Comparison of ENCODE assay signal across 19 mouse cellular contexts in the genomic region with DNA sequence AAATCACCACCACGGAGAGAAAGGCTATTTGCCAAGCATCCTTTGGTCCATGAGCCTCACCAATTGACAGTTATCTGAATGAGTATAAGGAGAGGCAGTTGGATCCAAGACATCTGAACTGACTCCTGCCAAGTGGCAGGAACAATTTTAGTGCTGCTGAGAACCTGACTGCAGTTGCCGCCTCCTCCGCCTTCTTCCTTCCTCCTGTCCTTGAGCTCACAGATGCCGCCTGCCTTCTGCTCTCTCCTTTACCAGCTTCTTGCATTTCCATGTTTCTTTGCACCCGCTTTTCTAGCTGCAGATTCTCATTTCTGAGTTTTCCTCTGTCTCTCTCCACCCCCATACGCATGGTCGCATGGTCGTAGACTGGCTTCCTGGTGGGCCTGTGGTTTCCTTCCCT. TPM values are rescaled to one million over a fixed set of nuclear protein-coding genes. Genes with fewer than 3 reads are reported as not detected.
DNase-seq lines count a peak whose midpoint lies in the region; ATAC-seq and TF ChIP-seq lines count a peak whose summit lies in the region.
"Had no signal": no experiment of that assay in that cellular context is flagged by ENCODE, and none has a peak within 500 bp of the region (broad histone marks: within the 10 kb centered on the region; RNA-seq: fewer than 3 reads in every experiment).

No protein-coding gene starts in this region.

- TF ChIP-seq CTCF in cortical plate, adult 2 months (IDR thresholded peaks at IDR 0.05; ENCODE audit: extremely low read depth, insufficient read depth, low read length) = no peak

- TF ChIP-seq POLR2A in cortical plate, adult 2 months (IDR thresholded peaks at IDR 0.05; ENCODE audit: extremely low read depth, insufficient read depth, low read length) = no peak

- peak; percentile 3 for DNase-seq in heart, embryonic 10.5 days (ENCODE audit: low spot score)
- peak; percentile 79 to 88 for DNase-seq in frontal cortex, postnatal 36 days (ENCODE audit: low spot score in 2 of 2)
- peak; percentile 77 to 78 for DNase-seq in right cerebral cortex, adult 2 months (ENCODE audit: low spot score in 2 of 2)
- DNase-seq in hindbrain, embryonic 14.5 days (ENCODE audit: low spot score) = no peak
- DNase-seq: adrenal gland, postnatal 10 days; gastrocnemius, postnatal 14 days; kidney, adult 9 months; lung, embryonic 14.5 days had no signal

- WGBS in heart, embryonic 10.5 days = 82% methylated on average over 8 of the region's 8 CpGs
- WGBS in heart, embryonic 12.5 days = 80% methylated on average over 8 of the region's 8 CpGs
- 95% methylated on average over 8 of the region's 8 CpGs for WGBS in hindbrain, embryonic 14.5 days
- 90% methylated on average over 8 of the region's 8 CpGs for WGBS in hindbrain, embryonic 12.5 days

- H3K36me3 ChIP-seq in heart, embryonic 10.5 days = no peaks in the 10 kb centered on the region
- H3K36me3 ChIP-seq in heart, embryonic 12.5 days = no peaks in the 10 kb centered on the region
- H3K36me3 ChIP-seq in hindbrain, embryonic 14.5 days (replicated peaks; ENCODE audit: control insufficient read depth, insufficient read depth) = no peaks in the 10 kb centered on the region
- no peaks in the 10 kb centered on the region for H3K36me3 ChIP-seq in hindbrain, embryonic 12.5 days
- H3K36me3 ChIP-seq: G1E; neural tube, embryonic 12.5 days had no signal

- no peaks in the 10 kb centered on the region for H3K4me1 ChIP-seq in heart, embryonic 10.5 days
- no peaks in the 10 kb centered on the region for H3K4me1 ChIP-seq in heart, embryonic 12.5 days (replicated peaks)
- H3K4me1 ChIP-seq in cortical plate, adult 2 months (ENCODE audit: control insufficient read depth, insufficient read depth, low read length) = peaks cover 9% of the 10 kb centered on the region; the same call in 1 of the 2 replicates
- no peaks in the 10 kb centered on the region for H3K4me1 ChIP-seq in hindbrain, embryonic 14.5 days (replicated peaks; ENCODE audit: control insufficient read depth, insufficient read depth, low read length)
- H3K4me1 ChIP-seq in hindbrain, embryonic 12.5 days = no peaks in the 10 kb centered on the region
- H3K4me1 ChIP-seq: neural tube, embryonic 12.5 days had no signal

- ATAC-seq in heart, embryonic 12.5 days (ENCODE audit: insufficient number of reproducible peaks, low FRiP score) = no peak
- no peak for ATAC-seq in hindbrain, embryonic 14.5 days (ENCODE audit: low FRiP score)
- no peak for ATAC-seq in monocyte, adult 5-6 weeks (replicated peaks; ENCODE audit: insufficient number of reproducible peaks, low FRiP score, low TSS enrichment, poor library complexity, severe bottlenecking)
- ATAC-seq in hindbrain, embryonic 12.5 days (ENCODE audit: low FRiP score) = no peak
- ATAC-seq: hindbrain, embryonic 16.5 days; midbrain, embryonic 16.5 days had no signal

- H3K27me3 ChIP-seq in heart, embryonic 10.5 days (ENCODE audit: insufficient read depth, poor library complexity, severe bottlenecking) = 0 out of 2 replicates have a peak, but pooled peaks cover 4% of the 10 kb centered on the region
- H3K27me3 ChIP-seq in heart, embryonic 12.5 days (replicated peaks) = peaks cover 9% of the 10 kb centered on the region; the same call in 1 of the 2 replicates
- H3K27me3 ChIP-seq in hindbrain, embryonic 14.5 days (ENCODE audit: control insufficient read depth, insufficient read depth, low read length) = no peaks in the 10 kb centered on the region
- no peaks in the 10 kb centered on the region for H3K27me3 ChIP-seq in hindbrain, embryonic 12.5 days
- H3K27me3 ChIP-seq: neural tube, embryonic 12.5 days had no signal

- H3K9me3 ChIP-seq in heart, embryonic 10.5 days = no peaks in the 10 kb centered on the region
- no peaks in the 10 kb centered on the region for H3K9me3 ChIP-seq in heart, embryonic 12.5 days (replicated peaks)
- no peaks in the 10 kb centered on the region for H3K9me3 ChIP-seq in hindbrain, embryonic 14.5 days (ENCODE audit: control insufficient read depth, low read length)
- no peaks in the 10 kb centered on the region for H3K9me3 ChIP-seq in hindbrain, embryonic 12.5 days (replicated peaks)
- H3K9me3 ChIP-seq: G1E; neural tube, embryonic 12.5 days had no signal

- no peak overlapping the region for H3K4me3 ChIP-seq in heart, embryonic 10.5 days
- H3K4me3 ChIP-seq in heart, embryonic 12.5 days = no peak overlapping the region
- no peak overlapping the region for H3K4me3 ChIP-seq in cortical plate, adult 2 months (ENCODE audit: insufficient read depth, low read length)
- no peak overlapping the region for H3K4me3 ChIP-seq in hindbrain, embryonic 14.5 days (replicated peaks; ENCODE audit: low read length)
- H3K4me3 ChIP-seq in hindbrain, embryonic 12.5 days = no peak overlapping the region
- H3K4me3 ChIP-seq: neural tube, embryonic 12.5 days had no signal

- H3K27ac ChIP-seq in heart, embryonic 10.5 days = no peak overlapping the region
- no peak overlapping the region for H3K27ac ChIP-seq in heart, embryonic 12.5 days (ENCODE audit: poor library complexity, severe bottlenecking)
- H3K27ac ChIP-seq in cortical plate, adult 2 months (ENCODE audit: insufficient read depth, low read length) = peak overlapping the region; percentile 31; the same call in 1 of the 2 replicates
- no peak overlapping the region for H3K27ac ChIP-seq in hindbrain, embryonic 14.5 days
- H3K27ac ChIP-seq in hindbrain, embryonic 12.5 days = no peak overlapping the region
- H3K27ac ChIP-seq: neural tube, embryonic 12.5 days had no signal

- no peak overlapping the region for H3K4me2 ChIP-seq in heart, embryonic 12.5 days
- H3K4me2 ChIP-seq in hindbrain, embryonic 14.5 days (replicated peaks) = no peak overlapping the region
- H3K4me2 ChIP-seq in hindbrain, embryonic 12.5 days (replicated peaks) = no peak overlapping the region
- H3K4me2 ChIP-seq: lung, embryonic 14.5 days; neural tube, embryonic 12.5 days had no signal

- no peak overlapping the region for H3K9ac ChIP-seq in heart, embryonic 12.5 days
- no peak overlapping the region for H3K9ac ChIP-seq in hindbrain, embryonic 14.5 days
- H3K9ac ChIP-seq in hindbrain, embryonic 12.5 days = no peak overlapping the region
- H3K9ac ChIP-seq: lung, embryonic 14.5 days; neural tube, embryonic 12.5 days had no signal

RNA-seq across cellular contexts. Expression of gene Itprid1, which starts 25.5 kb away (rescaled TPM):
- not detected in 2 replicates for polyA plus RNA-seq in heart, embryonic 10.5 days (2016; fragmentation: Nextera tagmentation; extraction: Ambion mirVana)
- not detected in 2 replicates for polyA plus RNA-seq in heart, embryonic 12.5 days (2016; fragmentation: Nextera tagmentation; extraction: Ambion mirVana)
- polyA plus RNA-seq in cortical plate, adult 2 months (2012; rRNA removed) = 1.0 and 1.1 TPM in 2 replicates
- not detected in 2 replicates for polyA plus RNA-seq in hindbrain, embryonic 14.5 days (2014; fragmentation: Nextera tagmentation; extraction: Ambion mirVana)
- total RNA-seq in monocyte, adult 5-6 weeks (2017) = not detected in 3 replicates
- polyA plus RNA-seq in hindbrain, embryonic 12.5 days (2016; fragmentation: Nextera tagmentation; extraction: Ambion mirVana) = 0.13 and 0.17 TPM in 2 replicates
- total RNA-seq: G1E; gastrocnemius, postnatal 14 days; liver, adult 2 months had no signal
- polyA plus RNA-seq: G1E; heart, embryonic 14.5 days; liver, adult 2 months; lung, embryonic 14.5 days; neural tube, embryonic 12.5 days; thymus, postnatal 0 days had no signal
